Mouse (Mus musculus) bone marrow, adult 2 months (tissue): Measurements from ENCODE around the gene Zfp9.

Experiments used
- CTCF ChIP-seq: fragments of 200-500 bp; IDR thresholded peaks from 2 replicates; pipeline ENCODE4 v1.5.1; 2011; ENCODE audit warnings: low read length, control low read depth; ENCODE audit not compliant: control insufficient read depth, insufficient read depth
- POLR2A ChIP-seq: fragments of 200-500 bp; IDR thresholded peaks from 2 replicates; pipeline ENCODE4 v1.6.1; 2011; ENCODE audit warnings: low read depth, mild to moderate bottlenecking, control low read depth, low read length, borderline replicate concordance; ENCODE audit not compliant: control insufficient read depth

DNA sequence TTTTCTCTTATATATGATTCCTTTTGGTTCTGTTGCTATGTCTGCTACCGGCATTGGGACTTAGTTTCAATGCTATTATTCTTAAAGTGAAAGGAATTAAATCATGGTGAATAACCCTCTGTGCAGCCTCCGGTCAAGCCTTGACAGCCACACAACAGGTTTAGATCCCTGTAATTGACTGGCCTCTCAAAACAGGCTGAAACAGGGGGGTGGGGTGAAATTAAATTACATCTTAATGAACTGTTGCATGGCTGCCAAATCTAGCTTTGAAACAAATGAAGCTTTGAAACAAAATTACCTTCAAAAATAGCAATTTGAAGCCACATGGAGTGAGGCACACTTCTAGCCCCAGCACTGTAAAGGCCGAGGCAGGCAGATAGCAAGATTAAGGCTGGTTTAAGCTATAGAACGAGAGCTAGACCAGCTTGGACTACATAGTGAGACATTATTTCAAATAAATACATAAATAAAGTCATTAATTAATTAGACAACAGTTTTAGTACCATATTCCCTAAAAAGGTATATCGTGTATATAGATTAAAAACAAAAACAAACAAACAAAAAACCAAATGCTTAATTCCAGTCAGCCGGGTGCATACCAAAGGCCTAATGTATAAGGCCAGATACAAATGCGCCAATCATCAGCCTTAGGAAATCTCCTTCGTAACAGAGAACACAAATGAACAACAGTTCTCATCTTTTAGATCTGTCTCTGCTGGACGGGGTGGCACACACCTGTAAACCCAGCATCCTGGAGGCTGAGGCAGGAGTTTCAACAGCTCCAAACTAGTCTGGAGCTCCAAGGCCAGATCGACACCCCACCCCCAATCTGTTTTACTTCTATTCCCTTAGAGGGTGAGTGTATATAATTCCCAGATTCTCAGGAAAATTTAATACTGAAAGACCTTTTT is 990 bp downstream of the Zfp9 start:
- TF ChIP-seq CTCF (no peak), POLR2A (no peak)
